Comparison of ENCODE assay signal across 9 mouse cellular contexts in the genomic region with DNA sequence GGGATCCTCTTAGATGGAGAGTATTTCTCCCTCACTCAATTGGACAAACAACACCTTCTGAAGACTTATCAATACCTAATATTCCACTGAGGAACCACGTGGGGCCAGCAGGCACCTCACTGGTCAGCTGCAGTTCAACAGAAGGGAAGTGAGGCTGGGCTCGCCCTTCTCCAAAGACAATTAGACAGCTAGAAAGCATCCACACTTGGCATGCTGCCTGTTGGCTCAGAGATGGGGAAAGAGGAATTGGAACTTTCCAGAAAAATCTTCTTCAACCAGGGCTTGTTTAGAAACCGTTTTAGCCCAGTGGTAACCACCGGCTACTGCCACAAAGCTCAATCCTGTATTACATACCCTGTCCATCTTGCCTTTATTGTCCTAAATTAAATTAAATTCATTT. TPM values are rescaled to one million over a fixed set of nuclear protein-coding genes. Genes with fewer than 3 reads are reported as not detected.
DNase-seq lines count a peak whose midpoint lies in the region.
"Had no signal": no experiment of that assay in that cellular context is flagged by ENCODE, and none has a peak within 500 bp of the region (broad histone marks: within the 10 kb centered on the region; RNA-seq: fewer than 3 reads in every experiment).

No protein-coding gene starts in this region.

- DNase-seq in left cerebral cortex, postnatal 4 days = peak; percentile 77
- no peak for DNase-seq in left cerebral cortex, postnatal 25 days (ENCODE audit: low spot score in 2 of 2)
- peak; percentile 54 for DNase-seq in adrenal gland, postnatal 25 days
- peak; percentile 55 to 56 for DNase-seq in heart, adult 9 months (ENCODE audit: low spot score in 2 of 2)
- DNase-seq in lung, postnatal 14 days = peak; percentile 85
- no peak for DNase-seq in frontal cortex, postnatal 14 days (ENCODE audit: low spot score in 2 of 2)
- no peak for DNase-seq in thymus, postnatal 25 days

- intact Hi-C loops in left cerebral cortex, postnatal 4 days (cut with DNase I) = loop anchor here (10.0 kb wide), 1 partner anchor 272 kb away; no protein-coding TSS in a partner anchor
- intact Hi-C loops in left cerebral cortex, postnatal 25 days (cut with DNase I) = no loop called here

RNA-seq across cellular contexts. Expression of gene Rgs9, which starts 4.4 kb away (rescaled TPM):
- 10 to 100 TPM; 37.0 to 37.7 TPM for total RNA-seq in left cerebral cortex, postnatal 4 days (2021)
- total RNA-seq in left cerebral cortex, postnatal 25 days (2021) = 10 to 100 TPM; 16.0 to 86.9 TPM
- total RNA-seq in adrenal gland, postnatal 25 days (2021) = 3.7 and 4.9 TPM in 2 replicates
- total RNA-seq: gastrocnemius, adult 8-10 months; MEL had no signal

Comparison
In these comparisons a context has a peak if more than half of its experiments do, and no peak if none do; other contexts are left out.
1. DNase-seq: peak in left cerebral cortex, postnatal 4 days (single experiment), adrenal gland, postnatal 25 days (single experiment), heart, adult 9 months (2 of 2) and lung, postnatal 14 days (single experiment); none in left cerebral cortex, postnatal 25 days (0 of 2), frontal cortex, postnatal 14 days (0 of 2) and thymus, postnatal 25 days (single experiment).